Comparison of ENCODE assay signal across 8 mouse cellular contexts in genomic region chr13:63701199-63702175, GRCm38 (mm10).
DNase-seq lines count a peak whose midpoint lies in the region; ATAC-seq lines count a peak whose summit lies in the region.
"Had no signal": no experiment of that assay in that cellular context is flagged by ENCODE, and none has a peak within 500 bp of the region (broad histone marks: within the 10 kb centered on the region; RNA-seq: fewer than 3 reads in every experiment).

No protein-coding gene starts in this region.

- H3K4me3 ChIP-seq in embryonic facial prominence, embryonic 14.5 days (ENCODE audit: low read depth, low read length): no peak overlapping the region
- H3K4me3 ChIP-seq in megakaryocyte, embryonic 14.5 days (replicated peaks): peak overlapping the region; percentile 53
- H3K4me3 ChIP-seq: heart, embryonic 13.5 days had no signal

- no peaks in the 10 kb centered on the region for H3K9me3 ChIP-seq in embryonic facial prominence, embryonic 14.5 days (ENCODE audit: control insufficient read depth, low read length)
- no peaks in the 10 kb centered on the region for H3K9me3 ChIP-seq in megakaryocyte, embryonic 14.5 days
- H3K9me3 ChIP-seq: heart, embryonic 13.5 days had no signal

- peak overlapping the region; percentile 81 for H3K27ac ChIP-seq in embryonic facial prominence, embryonic 14.5 days (replicated peaks; ENCODE audit: low read depth, low read length)
- H3K27ac ChIP-seq: heart, embryonic 13.5 days had no signal

- WGBS in embryonic facial prominence, embryonic 14.5 days: 21% methylated on average over 9 of the region's 9 CpGs

- H3K4me1 ChIP-seq in embryonic facial prominence, embryonic 14.5 days (ENCODE audit: control insufficient read depth, insufficient read depth, low read length): peaks cover 19% of the 10 kb centered on the region
- H3K4me1 ChIP-seq in megakaryocyte, embryonic 14.5 days: peaks cover 27% of the 10 kb centered on the region
- H3K4me1 ChIP-seq: heart, embryonic 13.5 days had no signal

- DNase-seq in 3134 (ENCODE audit: extremely low read depth, insufficient read length, low spot score) (peak; percentile 48), 416B (ENCODE audit: low read depth) (peak; percentile 41)
- DNase-seq in embryonic facial prominence, embryonic 14.5 days (ENCODE audit: low spot score): peak; percentile 60
- no peak for DNase-seq in ovary, postnatal 10 days (ENCODE audit: low spot score)
- DNase-seq in gastrocnemius, postnatal 4 days (ENCODE audit: low spot score in 2 of 2): no peak
- DNase-seq in cerebellum, adult 8-10 months: no peak

- peak; percentile 68; the same call in 1 of the 2 replicates for ATAC-seq in embryonic facial prominence, embryonic 14.5 days (ENCODE audit: low read depth)

- H3K4me2 ChIP-seq in embryonic facial prominence, embryonic 14.5 days (ENCODE audit: low read depth, low read length): peak overlapping the region; percentile 3; the same call in 1 of the 2 replicates
- H3K4me2 ChIP-seq: heart, embryonic 13.5 days had no signal

- no peaks in the 10 kb centered on the region for H3K36me3 ChIP-seq in embryonic facial prominence, embryonic 14.5 days (ENCODE audit: control insufficient read depth, insufficient read depth, low read length)
- no peaks in the 10 kb centered on the region for H3K36me3 ChIP-seq in megakaryocyte, embryonic 14.5 days (replicated peaks; ENCODE audit: low read length)
- H3K36me3 ChIP-seq: heart, embryonic 13.5 days had no signal

- no peaks in the 10 kb centered on the region for H3K27me3 ChIP-seq in embryonic facial prominence, embryonic 14.5 days (replicated peaks; ENCODE audit: control insufficient read depth, insufficient read depth, low read length)
- peaks cover 15% of the 10 kb centered on the region for H3K27me3 ChIP-seq in megakaryocyte, embryonic 14.5 days (replicated peaks)
- H3K27me3 ChIP-seq: heart, embryonic 13.5 days had no signal

- H3K9ac ChIP-seq in embryonic facial prominence, embryonic 14.5 days (ENCODE audit: low read depth, low read length): peak overlapping the region; percentile 32
- H3K9ac ChIP-seq: heart, embryonic 13.5 days had no signal

Comparison
In these comparisons a context has a peak if more than half of its experiments do, and no peak if none do; other contexts are left out.
1. DNase-seq: peak in 3134 (single experiment), 416B (single experiment) and embryonic facial prominence, embryonic 14.5 days (single experiment); none in ovary, postnatal 10 days (single experiment), gastrocnemius, postnatal 4 days (0 of 2) and cerebellum, adult 8-10 months (single experiment).